Mouse (Mus musculus) gastrocnemius, postnatal 4 days (tissue): ENCODE measurements around the gene 1700019D03Rik. TPM values are rescaled to one million over a fixed set of nuclear protein-coding genes. Genes with fewer than 3 reads are reported as not detected.

Source experiments
- DNase-seq, 2 experiments: peaks; one replicate each; pipeline ENCODE4 v3.0.0; 2021 to 2022; ENCODE audit warnings: low spot score in 2 of 2, mixed read lengths in 2 of 2
- long read RNA-seq, 2 experiments: library from polyadenylated mRNA; stranded (forward); transcript quantifications; one replicate each; pipeline ENCODE4 v2.0.0; 2021
- total RNA-seq, 2 experiments: library from RNA; stranded (reverse); gene quantifications; 2 replicates each; pipeline ENCODE4 v1.2.3; 2021

Gene 1700019D03Rik
- 1 to 10 TPM; 1.7 to 2.5 TPM for total RNA-seq
- long read RNA-seq, experiment 1: 0 reads
- long read RNA-seq, experiment 2, partial matches to known transcripts: 0 of 1 reads
- long read RNA-seq, experiment 2, other reads (novel, unspliced or antisense): 1 of 1 reads

GRCm38 (mm10) chr1:53020079-53020478 is at the start of gene 1700019D03Rik:
1700019D03Rik (minus strand) TSS chr1:53020179.
- DNase-seq: no peak

- no peak for DNase-seq
Observed at GRCm38 (mm10) chr1:53063921-53064320, 43.9 kb upstream of the 1700019D03Rik start.

- no peak for DNase-seq
Observed at GRCm38 (mm10) chr1:53061871-53062608, 42.1 kb upstream of the 1700019D03Rik start.

- no peak for DNase-seq
Observed at GRCm38 (mm10) chr1:53061340-53061739, 41.4 kb upstream of the 1700019D03Rik start, which contains the start of gene Mstn. Mstn (plus strand) TSS chr1:53061640.

- no peak for DNase-seq
Observed at GRCm38 (mm10) chr1:53060499-53060898, 40.5 kb upstream of the 1700019D03Rik start.

GRCm38 (mm10) chr1:53059106-53059505 is 39.1 kb upstream of the 1700019D03Rik start:
- DNase-seq: no peak

GRCm38 (mm10) chr1:53053087-53054022 is 33.4 kb upstream of the 1700019D03Rik start:
- peak; percentile 21 to 51 for DNase-seq

- no peak for DNase-seq
Observed at GRCm38 (mm10) chr1:53049763-53050427, 29.9 kb upstream of the 1700019D03Rik start.

- no peak for DNase-seq
Observed at GRCm38 (mm10) chr1:53037443-53037871, 17.5 kb upstream of the 1700019D03Rik start.

- no peak for DNase-seq
Observed at GRCm38 (mm10) chr1:53032550-53032949, 12.6 kb upstream of the 1700019D03Rik start.

GRCm38 (mm10) chr1:53018746-53019505 is 1.1 kb downstream of the 1700019D03Rik start:
- no peak for DNase-seq

- no peak for DNase-seq
Observed at GRCm38 (mm10) chr1:53015606-53016005, 4.4 kb downstream of the 1700019D03Rik start.

GRCm38 (mm10) chr1:53014716-53015115 is 5.3 kb downstream of the 1700019D03Rik start:
- DNase-seq: no peak

GRCm38 (mm10) chr1:52986692-52987091 is 33.3 kb downstream of the 1700019D03Rik start:
- no peak for DNase-seq

- no peak for DNase-seq
Observed at GRCm38 (mm10) chr1:52973198-52973597, 46.8 kb downstream of the 1700019D03Rik start.

- DNase-seq: no peak
Observed at GRCm38 (mm10) chr1:52971881-52972503, 48.0 kb downstream of the 1700019D03Rik start.

- no peak for DNase-seq
Observed at GRCm38 (mm10) chr1:52964581-52964980, 55.4 kb downstream of the 1700019D03Rik start.

- no peak for DNase-seq
Observed at GRCm38 (mm10) chr1:52963097-52963496, 56.9 kb downstream of the 1700019D03Rik start.

GRCm38 (mm10) chr1:52960191-52960590 is 59.8 kb downstream of the 1700019D03Rik start:
- DNase-seq: no peak

- no peak for DNase-seq
Observed at GRCm38 (mm10) chr1:52956746-52957145, 63.2 kb downstream of the 1700019D03Rik start.
